Mouse (Mus musculus): ENCODE data around the gene Gm20403. TPM values are rescaled to one million over a fixed set of nuclear protein-coding genes. Genes with fewer than 3 reads are reported as not detected.

The Gm20403 gene
- not detected in 2 replicates for polyA plus RNA-seq (2015; fragmentation: Nextera tagmentation; extraction: Ambion mirVana)

GRCm38 (mm10) chr12:54986052-54986717, at the start of gene Gm20403:
Gene Gm20403, minus strand, starts transcription at chr12:54986529.
- peak; percentile 60 for ATAC-seq (ENCODE audit: low FRiP score, low read depth)
- H3K9me3 ChIP-seq = no peaks in the 10 kb centered on the region

GRCm38 (mm10) chr12:55027088-55027487, 40.8 kb upstream of the Gm20403 start:
- H3K27ac ChIP-seq = no peak overlapping the region
- no peaks in the 10 kb centered on the region for H3K36me3 ChIP-seq
- 30% methylated on average over 3 of the region's 3 CpGs for WGBS
- H3K9me3 ChIP-seq = no peaks in the 10 kb centered on the region
- ATAC-seq (ENCODE audit: low FRiP score, low read depth) = no peak
- no peak overlapping the region for H3K4me3 ChIP-seq
- H3K27me3 ChIP-seq = no peaks in the 10 kb centered on the region
- H3K9ac ChIP-seq = no peak overlapping the region
- no peak overlapping the region for H3K4me2 ChIP-seq (replicated peaks)
- H3K4me1 ChIP-seq = no peaks in the 10 kb centered on the region

More at GRCm38 (mm10) chr12:54986052-54986717, at the start of gene Gm20403:
- peak within 1 kb of the TSS; percentile 87 for H3K27ac ChIP-seq
- H3K4me3 ChIP-seq = peak within 1 kb of the TSS; percentile 85
- peaks cover 9% of the 10 kb centered on the region for H3K4me1 ChIP-seq
- H3K27me3 ChIP-seq = no peaks in the 10 kb centered on the region
- under 1% methylated on average over 57 of the region's 60 CpGs for WGBS
- no peaks in the 10 kb centered on the region for H3K36me3 ChIP-seq
- peak within 1 kb of the TSS; percentile 92 for H3K9ac ChIP-seq
- H3K4me2 ChIP-seq (replicated peaks) = peak within 1 kb of the TSS; percentile 88

GRCm38 (mm10) chr12:55023284-55023683, 37.0 kb upstream of the Gm20403 start:
- H3K36me3 ChIP-seq = no peaks in the 10 kb centered on the region
- H3K9ac ChIP-seq = no peak overlapping the region
- no peak overlapping the region for H3K27ac ChIP-seq
- no peaks in the 10 kb centered on the region for H3K4me1 ChIP-seq
- 77% methylated on average over 2 of the region's 2 CpGs for WGBS
- ATAC-seq (ENCODE audit: low FRiP score, low read depth) = no peak
- no peaks in the 10 kb centered on the region for H3K9me3 ChIP-seq
- no peaks in the 10 kb centered on the region for H3K27me3 ChIP-seq
- H3K4me2 ChIP-seq (replicated peaks) = no peak overlapping the region
- no peak overlapping the region for H3K4me3 ChIP-seq

- Histone ChIP-seq H3K4me1 (peaks cover 14% of the 10 kb centered on the region), H3K27me3 (no peaks in the 10 kb centered on the region), H3K9ac (no peak overlapping the region), H3K9me3 (no peaks in the 10 kb centered on the region), H3K4me3 (no peak overlapping the region), H3K27ac (no peak overlapping the region), H3K4me2 (replicated peaks) (no peak overlapping the region), H3K36me3 (no peaks in the 10 kb centered on the region)
- no peak for ATAC-seq (ENCODE audit: low FRiP score, low read depth)
- WGBS = 76% methylated on average over 7 of the region's 7 CpGs
Observed at GRCm38 (mm10) chr12:55019421-55019877, 33.1 kb upstream of the Gm20403 start.

GRCm38 (mm10) chr12:55017119-55017721, 30.9 kb upstream of the Gm20403 start:
- Histone ChIP-seq H3K27me3 (no peaks in the 10 kb centered on the region), H3K4me3 (no peak overlapping the region), H3K27ac (no peak overlapping the region), H3K4me2 (replicated peaks) (0 out of 2 replicates have a peak overlapping the region, but pooled peaks have one; percentile 12), H3K4me1 (peaks cover 14% of the 10 kb centered on the region), H3K36me3 (no peaks in the 10 kb centered on the region), H3K9me3 (no peaks in the 10 kb centered on the region), H3K9ac (no peak overlapping the region)
- 25% methylated on average over 9 of the region's 9 CpGs for WGBS
- no peak for ATAC-seq (ENCODE audit: low FRiP score, low read depth)

GRCm38 (mm10) chr12:55016339-55017118, 30.2 kb upstream of the Gm20403 start:
- no peak for ATAC-seq (ENCODE audit: low FRiP score, low read depth)
- WGBS = 57% methylated on average over 8 of the region's 8 CpGs
- no peak overlapping the region for H3K27ac ChIP-seq

GRCm38 (mm10) chr12:55015428-55015827, 29.1 kb upstream of the Gm20403 start:
- Histone ChIP-seq H3K4me3 (no peak overlapping the region), H3K4me2 (replicated peaks) (no peak overlapping the region), H3K9ac (no peak overlapping the region), H3K27me3 (no peaks in the 10 kb centered on the region), H3K27ac (no peak overlapping the region), H3K36me3 (no peaks in the 10 kb centered on the region), H3K4me1 (peaks cover 14% of the 10 kb centered on the region), H3K9me3 (no peaks in the 10 kb centered on the region)
- no peak for ATAC-seq (ENCODE audit: low FRiP score, low read depth)
- 11% methylated on average over 5 of the region's 5 CpGs for WGBS

More at GRCm38 (mm10) chr12:55016339-55017118, 30.2 kb upstream of the Gm20403 start:
- Histone ChIP-seq H3K9me3 (no peaks in the 10 kb centered on the region), H3K27me3 (no peaks in the 10 kb centered on the region), H3K4me3 (no peak overlapping the region), H3K9ac (no peak overlapping the region), H3K36me3 (no peaks in the 10 kb centered on the region), H3K4me1 (peaks cover 14% of the 10 kb centered on the region), H3K4me2 (replicated peaks) (0 out of 2 replicates have a peak overlapping the region, but pooled peaks have one; percentile 12)

DNA sequence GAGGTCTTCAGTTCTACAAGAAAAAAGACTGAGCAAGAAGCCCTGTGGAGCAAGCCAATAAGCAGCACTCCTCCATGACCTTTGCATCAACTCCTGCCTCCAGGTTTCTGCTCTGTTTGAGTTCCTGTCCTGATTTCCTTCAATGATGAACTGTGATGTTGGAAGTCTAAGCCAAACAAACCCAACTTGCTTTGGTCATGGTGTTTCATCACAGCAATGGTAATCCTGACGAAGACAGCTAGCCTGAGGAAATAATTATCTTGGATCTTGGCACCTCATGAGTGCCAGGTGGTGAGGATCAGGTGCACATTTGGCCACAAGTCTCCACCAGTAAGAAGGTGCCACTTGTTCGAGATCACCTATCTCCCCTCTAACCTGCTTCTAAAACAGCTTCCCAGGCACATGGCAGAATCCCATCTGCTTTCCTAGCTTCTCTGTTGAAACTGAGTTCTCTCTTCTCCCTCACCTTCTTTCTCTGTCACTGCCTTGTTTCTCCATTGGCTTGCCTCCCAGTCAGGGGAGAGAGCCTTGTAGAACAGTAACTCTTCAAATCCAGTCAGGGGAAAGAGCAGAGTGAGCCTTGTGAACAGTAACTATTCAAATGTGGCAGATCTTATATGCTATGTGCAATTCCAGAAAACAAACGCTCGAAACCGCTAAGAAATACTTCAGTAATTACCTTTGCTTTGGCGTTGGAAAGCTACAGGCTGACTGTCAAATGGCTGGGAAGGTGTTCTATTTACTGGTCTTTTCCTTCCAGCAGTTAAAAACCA, 27.5 kb upstream of the Gm20403 start, which contains the start of gene Baz1a:
TSS of gene Baz1a (minus strand) at position 723 of the 773 bp plus-strand sequence.
- Histone ChIP-seq H3K27ac (no peak within 1 kb of the TSS), H3K9me3 (no peaks in the 10 kb centered on the region), H3K36me3 (no peaks in the 10 kb centered on the region), H3K27me3 (no peaks in the 10 kb centered on the region), H3K9ac (no peak within 1 kb of the TSS), H3K4me3 (no peak within 1 kb of the TSS), H3K4me2 (replicated peaks) (no peak within 1 kb of the TSS), H3K4me1 (peaks cover 14% of the 10 kb centered on the region)
- 78% methylated on average over 6 of the region's 6 CpGs for WGBS
- no peak for ATAC-seq (ENCODE audit: low FRiP score, low read depth)

DNA sequence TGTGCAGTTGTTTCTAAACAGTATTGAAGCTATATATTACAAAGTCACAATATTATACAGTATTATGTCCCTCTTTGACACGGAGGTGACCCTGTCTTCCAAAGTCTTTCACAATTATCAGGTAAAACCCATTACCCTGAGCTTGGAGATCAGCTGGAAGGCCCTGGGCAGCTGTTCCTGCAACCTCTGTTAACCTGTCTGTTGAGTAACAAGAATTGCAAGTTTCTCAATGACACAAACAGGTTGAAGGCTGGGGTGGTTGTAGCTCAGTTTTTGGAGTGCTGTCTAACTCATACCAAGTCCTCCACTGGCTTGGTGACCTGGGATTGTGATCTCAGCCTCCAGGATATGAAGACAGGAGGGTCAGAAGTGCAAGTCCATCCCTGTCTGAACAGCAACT, 26.7 kb upstream of the Gm20403 start:
- no peak overlapping the region for H3K9ac ChIP-seq
- no peak overlapping the region for H3K27ac ChIP-seq
- no peaks in the 10 kb centered on the region for H3K36me3 ChIP-seq
- peaks cover 14% of the 10 kb centered on the region for H3K4me1 ChIP-seq
- H3K9me3 ChIP-seq = no peaks in the 10 kb centered on the region
- WGBS = 79% methylated on average over 1 of the region's 1 CpGs
- H3K27me3 ChIP-seq = no peaks in the 10 kb centered on the region
- H3K4me2 ChIP-seq (replicated peaks) = no peak overlapping the region
- no peak overlapping the region for H3K4me3 ChIP-seq
- ATAC-seq (ENCODE audit: low FRiP score, low read depth) = no peak

- no peaks in the 10 kb centered on the region for H3K4me1 ChIP-seq
- no peak overlapping the region for H3K27ac ChIP-seq
- no peaks in the 10 kb centered on the region for H3K9me3 ChIP-seq
- H3K36me3 ChIP-seq = no peaks in the 10 kb centered on the region
- no peak for ATAC-seq (ENCODE audit: low FRiP score, low read depth)
- H3K4me2 ChIP-seq (replicated peaks) = no peak overlapping the region
- H3K9ac ChIP-seq = no peak overlapping the region
- H3K27me3 ChIP-seq = no peaks in the 10 kb centered on the region
- no peak overlapping the region for H3K4me3 ChIP-seq
- WGBS = 74% methylated on average over 14 of the region's 14 CpGs
Observed at GRCm38 (mm10) chr12:55007361-55008008, 21.2 kb upstream of the Gm20403 start.

DNA sequence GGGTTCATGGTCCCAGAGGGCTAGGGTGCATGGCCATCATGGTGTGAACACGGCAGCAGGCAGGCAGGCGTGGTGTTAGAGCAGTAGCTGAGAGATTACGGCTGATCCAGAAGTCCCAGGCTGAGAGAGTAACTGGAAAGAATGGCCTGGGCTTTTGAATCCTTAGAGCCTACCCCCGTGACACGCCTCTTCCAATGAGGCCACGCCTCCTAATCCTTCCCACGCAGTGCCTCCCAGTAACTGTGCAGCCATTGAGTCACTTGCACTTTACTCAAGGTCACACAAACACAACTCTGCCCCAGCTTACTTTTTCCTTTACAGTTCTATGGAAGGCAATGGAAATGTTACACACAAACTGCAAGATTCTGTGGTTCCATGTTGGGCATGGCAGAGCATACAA, 19.7 kb upstream of the Gm20403 start:
- H3K9me3 ChIP-seq = no peaks in the 10 kb centered on the region
- H3K27me3 ChIP-seq = no peaks in the 10 kb centered on the region
- H3K4me2 ChIP-seq (replicated peaks) = no peak overlapping the region
- no peaks in the 10 kb centered on the region for H3K4me1 ChIP-seq
- no peak overlapping the region for H3K4me3 ChIP-seq
- 90% methylated on average over 7 of the region's 7 CpGs for WGBS
- H3K36me3 ChIP-seq = no peaks in the 10 kb centered on the region
- ATAC-seq (ENCODE audit: low FRiP score, low read depth) = no peak
- H3K27ac ChIP-seq = no peak overlapping the region
- no peak overlapping the region for H3K9ac ChIP-seq
